Mouse (Mus musculus) limb, embryonic 14.5 days (tissue): Measurements from ENCODE around the gene Morf4l1. TPM values are rescaled to one million over a fixed set of nuclear protein-coding genes. Genes with fewer than 3 reads are reported as not detected.

ENCODE experiments used
- ATAC-seq: fragments of 200-750 bp; cut with Nextera tagmentation; 2 replicates; pipeline ENCODE4 v1.8.0; 2017; ENCODE audit warnings: low read depth, moderate number of reproducible peaks, moderate TSS enrichment; ENCODE audit not compliant: low FRiP score
- DNase-seq: peaks from one replicate; pipeline ENCODE4 v3.0.0-alpha.2; 2015; ENCODE audit warnings: low spot score
- H3K27ac ChIP-seq: fragments of 300-500 bp; sonication (generic); replicated peaks from 2 replicates; pipeline ENCODE4 v1.5.1; 2014; ENCODE audit warnings: low read depth, mild to moderate bottlenecking, low read length, moderate library complexity, mixed read lengths
- H3K27me3 ChIP-seq: fragments of 300-500 bp; sonication (generic); 2 replicates; pipeline ENCODE4 v1.6.1; 2014; ENCODE audit warnings: low read length, mixed read lengths; ENCODE audit not compliant: control insufficient read depth, insufficient read depth
- H3K36me3 ChIP-seq: fragments of 300-500 bp; sonication (generic); 2 replicates; pipeline ENCODE4 v1.6.1; 2014; ENCODE audit warnings: mild to moderate bottlenecking, low read length, moderate library complexity, mixed read lengths; ENCODE audit not compliant: control insufficient read depth, insufficient read depth
- H3K4me1 ChIP-seq: fragments of 300-500 bp; sonication (generic); 2 replicates; pipeline ENCODE4 v1.6.1; 2014; ENCODE audit warnings: antibody characterized with exemption, low read length, mixed read lengths; ENCODE audit not compliant: control insufficient read depth, insufficient read depth
- H3K4me2 ChIP-seq: fragments of 300-500 bp; sonication (generic); replicated peaks from 2 replicates; pipeline ENCODE4 v1.6.1; 2014; ENCODE audit warnings: low read depth, mild to moderate bottlenecking, low read length, moderate library complexity; ENCODE audit not compliant: severe bottlenecking
- H3K4me3 ChIP-seq: fragments of 300-500 bp; sonication (generic); replicated peaks from 2 replicates; pipeline ENCODE4 v1.5.1; 2014; ENCODE audit warnings: low read length
- H3K9ac ChIP-seq: fragments of 300-500 bp; sonication (generic); 2 replicates; pipeline ENCODE4 v1.6.1; 2014; ENCODE audit warnings: mild to moderate bottlenecking, low read depth, low read length, moderate library complexity; ENCODE audit not compliant: severe bottlenecking
- H3K9me3 ChIP-seq: fragments of 300-500 bp; sonication (generic); 2 replicates; pipeline ENCODE4 v1.6.1; 2016; ENCODE audit warnings: low read length; ENCODE audit not compliant: control insufficient read depth
- POLR2A ChIP-seq: fragments of 200-500 bp; IDR thresholded peaks from 2 replicates; pipeline ENCODE4 v1.8.0; 2012; ENCODE audit warnings: inconsistent platforms, mild to moderate bottlenecking, moderate library complexity, borderline replicate concordance; ENCODE audit not compliant: insufficient read depth, insufficient read length; ENCODE audit errors: extremely low read depth
- WGBS: fragments of 180-500 bp; shearing (Covaris S2); extraction: QIAGEN DNeasy Blood & Tissue Kit; methylation state at CpG from one replicate; pipeline ENCODE4 v1.1.7; 2014; 5-methylcytosine and 5-hydroxymethylcytosine counted together
- polyA plus RNA-seq, 2 experiments: library from polyadenylated mRNA; depleted of rRNA in 1 of 2; stranded (reverse) in 1 of 2; unstranded in 1 of 2; fragments of >200 nt; fragmentation: Nextera tagmentation in 1 of 2; extraction: Ambion mirVana in 1 of 2; gene quantifications; 2 replicates each; pipeline versions ENCODE4 v1.2.1 to v1.2.3; 2012 to 2014

Morf4l1 gene
- polyA plus RNA-seq, 2 experiments, result 464 to 500 TPM

- H3K4me2 ChIP-seq, result no peak overlapping the region
- no peaks in the 10 kb centered on the region for H3K27me3 ChIP-seq
- no peak overlapping the region for H3K4me3 ChIP-seq
- H3K4me1 ChIP-seq, result no peaks in the 10 kb centered on the region
- no peak for TF ChIP-seq POLR2A
- H3K27ac ChIP-seq, result no peak overlapping the region
- H3K9me3 ChIP-seq, result no peaks in the 10 kb centered on the region
- no peaks in the 10 kb centered on the region for H3K36me3 ChIP-seq
- no peak for DNase-seq
- H3K9ac ChIP-seq, result no peak overlapping the region
- 31% methylated on average over 11 of the region's 11 CpGs for WGBS
- ATAC-seq, result no peak
Measured at GRCm38 (mm10) chr9:90124156-90124872, 9.7 kb upstream of the Morf4l1 start.

DNA sequence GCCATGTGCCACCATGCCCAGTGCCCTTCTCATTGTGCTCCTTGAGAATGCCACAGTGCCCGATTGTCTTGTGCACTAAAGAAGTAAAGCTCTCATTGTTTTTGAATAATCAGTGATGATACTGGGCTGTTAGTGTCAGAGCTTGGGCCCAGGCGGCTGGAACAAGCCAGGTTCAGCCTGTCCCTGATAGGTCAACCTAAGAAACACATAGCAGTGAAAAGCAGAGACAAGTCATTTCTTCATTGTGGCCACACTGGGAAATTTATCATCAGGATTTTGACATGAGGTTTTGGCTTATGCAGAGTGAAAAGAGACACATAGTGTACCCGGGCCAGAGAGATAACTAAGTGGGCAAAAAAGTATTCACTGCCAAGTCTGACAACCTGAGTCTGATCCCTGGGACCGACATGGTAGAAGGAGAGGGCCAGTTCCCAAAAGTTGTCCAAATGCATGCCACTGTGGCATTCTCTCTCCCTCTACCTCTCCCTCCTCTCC is 7.7 kb upstream of the Morf4l1 start:
- no peak for TF ChIP-seq POLR2A
- Histone ChIP-seq H3K9me3 (no peaks in the 10 kb centered on the region), H3K4me2 (no peak overlapping the region), H3K9ac (no peak overlapping the region), H3K36me3 (no peaks in the 10 kb centered on the region), H3K4me3 (no peak overlapping the region), H3K4me1 (no peaks in the 10 kb centered on the region), H3K27me3 (no peaks in the 10 kb centered on the region), H3K27ac (no peak overlapping the region)
- 79% methylated on average over 4 of the region's 4 CpGs for WGBS
- ATAC-seq, result no peak
- no peak for DNase-seq

DNA sequence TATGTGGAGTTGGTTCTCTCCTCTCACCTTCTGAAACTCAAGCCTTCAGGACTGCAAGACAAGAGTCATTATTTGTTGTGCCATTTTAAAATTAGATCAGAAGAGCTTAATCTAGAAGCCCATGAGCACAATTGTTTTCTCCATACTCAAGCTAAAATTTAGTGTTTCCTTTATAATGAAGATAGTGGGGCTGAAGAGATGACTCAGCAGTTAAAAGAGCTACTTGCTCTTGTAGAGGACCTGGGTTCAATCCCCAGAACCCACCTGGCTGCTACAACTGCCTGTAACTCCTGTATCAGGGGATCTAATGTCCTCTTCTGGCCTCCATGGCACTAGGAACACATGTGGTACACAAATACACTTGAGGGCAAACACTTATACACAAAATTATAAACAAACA is 2.7 kb upstream of the Morf4l1 start:
- H3K4me3 ChIP-seq, result no peak overlapping the region
- H3K4me1 ChIP-seq, result peaks cover 8% of the 10 kb centered on the region; the same call in 1 of the 2 replicates
- H3K36me3 ChIP-seq, result no peaks in the 10 kb centered on the region
- no peak overlapping the region for H3K4me2 ChIP-seq
- H3K27ac ChIP-seq, result no peak overlapping the region
- TF ChIP-seq POLR2A, result no peak
- DNase-seq (no peak), ATAC-seq (no peak)
- no peak overlapping the region for H3K9ac ChIP-seq
- H3K27me3 ChIP-seq, result no peaks in the 10 kb centered on the region
- no peaks in the 10 kb centered on the region for H3K9me3 ChIP-seq

DNA sequence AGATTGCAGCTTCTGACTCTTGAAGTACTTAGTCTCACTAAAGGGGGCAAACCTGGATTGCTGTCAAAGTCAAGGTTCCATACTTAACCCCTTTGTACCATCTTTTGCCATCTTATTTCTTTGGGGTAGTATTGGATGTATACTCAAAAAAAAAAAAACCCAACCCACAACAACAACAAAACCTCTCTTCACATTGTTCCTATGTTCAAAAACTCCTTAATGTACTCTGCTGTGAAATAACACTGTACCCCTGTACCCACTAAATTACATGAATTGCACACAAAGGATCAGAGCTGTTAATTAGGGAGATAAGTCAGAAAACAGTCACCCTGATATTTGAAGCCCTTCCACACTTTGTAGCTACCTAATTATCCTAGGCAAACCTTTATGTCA is 730 bp upstream of the Morf4l1 start:
- Histone ChIP-seq H3K27ac (no peak overlapping the region), H3K9me3 (no peaks in the 10 kb centered on the region), H3K4me2 (peak overlapping the region; percentile 90), H3K4me3 (peak overlapping the region; percentile 92), H3K27me3 (no peaks in the 10 kb centered on the region), H3K4me1 (peaks cover 14% of the 10 kb centered on the region; the same call in 1 of the 2 replicates), H3K9ac (peak overlapping the region; percentile 99), H3K36me3 (no peaks in the 10 kb centered on the region)
- ATAC-seq, result no peak
- DNase-seq, result no peak
- no peak for TF ChIP-seq POLR2A

GRCm38 (mm10) chr9:90113651-90114566 is 665 bp downstream of the Morf4l1 start:
- no peaks in the 10 kb centered on the region for H3K9me3 ChIP-seq
- peak; percentile 89 for DNase-seq
- H3K27ac ChIP-seq, result peak overlapping the region; percentile 100
- no peaks in the 10 kb centered on the region for H3K27me3 ChIP-seq
- peak overlapping the region; percentile 92 for H3K4me3 ChIP-seq
- H3K4me1 ChIP-seq, result peaks cover 14% of the 10 kb centered on the region
- ATAC-seq, result peak; percentile 72
- H3K36me3 ChIP-seq, result peaks cover 6% of the 10 kb centered on the region
- TF ChIP-seq POLR2A, result peak; percentile 57; the same call in 1 of the 2 replicates
- under 1% methylated on average over 69 of the region's 82 CpGs for WGBS
- H3K9ac ChIP-seq, result peak overlapping the region; percentile 99
- peak overlapping the region; percentile 92 for H3K4me2 ChIP-seq
